8 mouse cellular contexts compared by ENCODE assay signal in the genomic region with DNA sequence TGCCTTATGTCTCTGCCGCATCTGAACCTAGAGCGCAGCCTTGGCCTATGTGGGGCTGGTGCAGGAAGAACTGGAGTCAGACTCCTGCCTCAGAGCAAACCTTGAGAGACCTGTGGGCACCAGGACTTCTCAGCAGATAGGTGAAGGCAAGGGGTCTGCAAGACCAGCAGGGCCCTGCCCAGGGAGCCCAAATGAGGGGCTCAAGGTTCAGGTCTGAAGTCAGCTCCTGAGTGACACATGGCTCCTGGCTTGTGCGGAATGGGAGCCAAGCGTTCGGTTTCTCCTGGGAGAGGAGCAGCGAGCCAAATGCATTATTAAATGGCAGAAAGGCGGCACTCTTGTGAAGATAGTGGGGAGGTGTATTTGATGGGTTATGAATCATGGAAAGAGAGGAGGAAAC. TPM values are rescaled to one million over a fixed set of nuclear protein-coding genes. Genes with fewer than 3 reads are reported as not detected.
A peak's percentile ranks its signal among the peaks of the same experiment; 100 is the strongest.
DNase-seq lines count a peak whose midpoint lies in the region; ATAC-seq and TF ChIP-seq lines count a peak whose summit lies in the region.

No protein-coding gene starts in this region.

- 0 out of 2 replicates have a peak overlapping the region, but pooled peaks have one; percentile 10 for H3K9ac ChIP-seq in kidney, embryonic 15.5 days
- H3K9ac ChIP-seq in ES-E14 (ENCODE audit: insufficient read depth, low read depth, low read length, poor library complexity, severe bottlenecking), result peak overlapping the region; percentile 20; the same call in 1 of the 2 replicates
- H3K9ac ChIP-seq in forebrain, embryonic 14.5 days (ENCODE audit: low read length), result no peak overlapping the region

- H3K4me3 ChIP-seq in kidney, embryonic 15.5 days (replicated peaks), result no peak overlapping the region
- peak overlapping the region; percentile 37 to 45; a peak in 3 of 4 replicates for H3K4me3 ChIP-seq in ES-E14 (ENCODE audit: insufficient read depth in 1 of 2, low read depth in 1 of 2, low read length in 2 of 2, poor library complexity in 1 of 2, severe bottlenecking in 1 of 2)
- no peak overlapping the region for H3K4me3 ChIP-seq in forebrain, embryonic 14.5 days (ENCODE audit: low read depth, low read length)

- H3K4me1 ChIP-seq in kidney, embryonic 15.5 days, result peaks cover 85% of the 10 kb centered on the region
- peaks cover 14 to 59% of the 10 kb centered on the region in 2 experiments for H3K4me1 ChIP-seq in ES-E14 (ENCODE audit: control insufficient read depth in 2 of 2, insufficient read depth in 2 of 2, low read length in 2 of 2, poor library complexity in 1 of 2)
- peaks cover 19% of the 10 kb centered on the region for H3K4me1 ChIP-seq in forebrain, embryonic 14.5 days (ENCODE audit: control insufficient read depth, insufficient read depth, low read length)

- no peak for ATAC-seq in kidney, embryonic 15.5 days (replicated peaks; ENCODE audit: low FRiP score)
- ATAC-seq in forebrain, embryonic 14.5 days, result peak; percentile 13; the same call in 1 of the 2 replicates
- ATAC-seq in megakaryocyte progenitor cell, adult 5-6 weeks (replicated peaks; ENCODE audit: poor library complexity), result no peak

- 73% methylated on average over 7 of the region's 7 CpGs for WGBS in kidney, embryonic 15.5 days
- WGBS in forebrain, embryonic 14.5 days, result 75% methylated on average over 7 of the region's 7 CpGs

- H3K36me3 ChIP-seq in kidney, embryonic 15.5 days, result no peaks in the 10 kb centered on the region
- no peaks in the 10 kb centered on the region for H3K36me3 ChIP-seq in ES-E14 (ENCODE audit: control insufficient read depth, insufficient read depth, low read length, poor library complexity, severe bottlenecking)
- no peaks in the 10 kb centered on the region for H3K36me3 ChIP-seq in forebrain, embryonic 14.5 days (ENCODE audit: control insufficient read depth, insufficient read depth, low read length)

- no peak overlapping the region for H3K4me2 ChIP-seq in kidney, embryonic 15.5 days
- no peak overlapping the region for H3K4me2 ChIP-seq in forebrain, embryonic 14.5 days (ENCODE audit: low read length)

- in situ Hi-C loops in ES-E14 (cut with MboI; ENCODE audit: low sequenced_read_pairs in 2 of 2, unreplicated experiment in 2 of 2), result no loop called here

- H3K27me3 ChIP-seq in kidney, embryonic 15.5 days, result no peaks in the 10 kb centered on the region
- H3K27me3 ChIP-seq in forebrain, embryonic 14.5 days (replicated peaks; ENCODE audit: control insufficient read depth, insufficient read depth, low read length), result no peaks in the 10 kb centered on the region

- no peak overlapping the region for H3K27ac ChIP-seq in kidney, embryonic 15.5 days
- H3K27ac ChIP-seq in ES-E14 (ENCODE audit: insufficient read depth, low read depth, low read length, poor library complexity, severe bottlenecking), result no peak overlapping the region; the same call in 1 of the 2 replicates
- peak overlapping the region; percentile 17; the same call in 1 of the 2 replicates for H3K27ac ChIP-seq in forebrain, embryonic 14.5 days (ENCODE audit: low read depth, low read length)

- DNase-seq in cerebellum, adult 18-20 months, result peak; percentile 56 to 60
- DNase-seq in cerebellum, adult 8-10 months, result no peak
- no peak for DNase-seq in kidney, adult 8-10 months
- DNase-seq in ES-E14 (ENCODE audit: low read depth, low spot score), result no peak
- DNase-seq in forebrain, embryonic 14.5 days (ENCODE audit: low spot score), result no peak
- no peak for DNase-seq in kidney, postnatal 10 days

- H3K9me3 ChIP-seq in kidney, embryonic 15.5 days (replicated peaks), result no peaks in the 10 kb centered on the region
- no peaks in the 10 kb centered on the region for H3K9me3 ChIP-seq in ES-E14 (ENCODE audit: control insufficient read depth, insufficient read depth, low read depth, low read length)
- H3K9me3 ChIP-seq in forebrain, embryonic 14.5 days (replicated peaks; ENCODE audit: control insufficient read depth, low read length), result no peaks in the 10 kb centered on the region

TF ChIP-seq in ES-E14, 5 proteins besides CTCF, POLR2A, EP300 and RAD21:
- TF ChIP-seq MAFK (IDR thresholded peaks at IDR 0.05; ENCODE audit: insufficient read depth, low read depth, low read length), result no peak
- no peak for TF ChIP-seq CHD2 (IDR thresholded peaks at IDR 0.05; ENCODE audit: low read depth, low read length)
- TF ChIP-seq ZNF384 (IDR thresholded peaks at IDR 0.05; ENCODE audit: low read depth, low read length), result no peak
- no peak for TF ChIP-seq ZC3H11A (IDR thresholded peaks at IDR 0.05; ENCODE audit: borderline replicate concordance, low read depth, low read length)
- TF ChIP-seq HCFC1 (IDR thresholded peaks at IDR 0.05; ENCODE audit: borderline replicate concordance, insufficient read depth, low read length), result no peak

RNA-seq across cellular contexts. Expression of gene Dab2ip, which starts 52.9 kb away (rescaled TPM):
- polyA plus RNA-seq in kidney, embryonic 15.5 days (2015; fragmentation: Nextera tagmentation; extraction: Ambion mirVana), result 37.5 and 40.4 TPM in 2 replicates
- 46.9 and 70.6 TPM in 2 replicates for total RNA-seq in ES-E14 (2012; rRNA removed)
- 29.7 and 37.9 TPM in 2 replicates for polyA plus RNA-seq in forebrain, embryonic 14.5 days (2014; fragmentation: Nextera tagmentation; extraction: Ambion mirVana)
- total RNA-seq in megakaryocyte progenitor cell, adult 5-6 weeks (2015), result 3.9 and 4.0 TPM in 2 replicates
- 3.0 and 4.1 TPM in 2 replicates for total RNA-seq in megakaryocyte progenitor cell, adult 5-6 weeks (2017)

Comparison
In these comparisons a context has a peak if more than half of its experiments do, and no peak if none do; other contexts are left out.
1. DNase-seq: peak in cerebellum, adult 18-20 months (2 of 2); none in cerebellum, adult 8-10 months (single experiment), kidney, adult 8-10 months (0 of 2), ES-E14 (single experiment), forebrain, embryonic 14.5 days (single experiment) and kidney, postnatal 10 days (single experiment).
2. H3K4me3 ChIP-seq: peak in ES-E14 (2 of 2); none in kidney, embryonic 15.5 days (single experiment) and forebrain, embryonic 14.5 days (single experiment).